Mouse (Mus musculus) thymus, adult 2 months (tissue): ENCODE results near the gene Wnt3.

Source experiments
- CTCF ChIP-seq: fragments of 200-500 bp; IDR thresholded peaks from 2 replicates; pipeline ENCODE4 v1.5.1; 2012; ENCODE audit warnings: mild to moderate bottlenecking, control low read depth, low read length, moderate library complexity, borderline replicate concordance; ENCODE audit not compliant: control insufficient read depth, poor library complexity, insufficient read depth; ENCODE audit errors: extremely low read depth
- POLR2A ChIP-seq: fragments of 200-500 bp; IDR thresholded peaks from 2 replicates; pipeline ENCODE4 v1.6.1; 2012; ENCODE audit warnings: mild to moderate bottlenecking, low read length, control low read depth, moderate library complexity; ENCODE audit not compliant: control insufficient read depth, poor library complexity, insufficient read depth; ENCODE audit errors: extremely low read depth

DNA sequence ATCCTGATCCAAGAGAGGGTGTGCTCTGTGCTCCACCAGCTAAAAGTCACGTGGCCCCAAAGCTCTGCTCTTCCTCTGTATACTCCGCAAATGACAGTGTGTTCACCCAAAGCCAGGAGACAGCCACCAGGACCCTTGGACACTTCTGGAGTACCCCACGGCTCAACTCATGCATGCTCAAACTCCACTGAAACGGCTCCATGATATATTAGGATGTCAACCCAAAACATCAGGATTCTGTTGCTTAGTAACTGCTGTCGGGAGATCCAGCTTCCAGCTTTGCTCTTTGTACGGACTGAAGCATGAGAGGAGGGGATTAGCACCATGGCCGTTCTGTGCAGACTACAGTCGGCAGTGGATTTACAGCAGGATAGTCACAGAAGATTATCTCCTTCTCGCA, 80.3 kb downstream of the Wnt3 start:
- no peak for TF ChIP-seq CTCF
- TF ChIP-seq POLR2A, result no peak
